Mouse (Mus musculus) C2C12 (cell line): ENCODE data around the gene Hsf4. TPM values are rescaled to one million over a fixed set of nuclear protein-coding genes. Genes with fewer than 3 reads are reported as not detected.

Experiments
- H3K27me3 ChIP-seq: one replicate; pipeline ENCODE4 v1.6.1; 2011; ENCODE audit not compliant: control insufficient read depth, insufficient read depth, insufficient read length
- H3K36me3 ChIP-seq: one replicate; pipeline ENCODE4 v1.6.1; 2011; ENCODE audit not compliant: control insufficient read depth, insufficient read depth
- H3K4me3 ChIP-seq: one replicate; pipeline ENCODE4 v1.5.1; 2011; ENCODE audit warnings: mild to moderate bottlenecking, control low read depth; ENCODE audit not compliant: poor library complexity, insufficient read depth, severe bottlenecking
- H3K79me2 ChIP-seq: one replicate; pipeline ENCODE4 v1.6.1; 2011; ENCODE audit not compliant: control insufficient read depth, insufficient read depth
- H3K79me3 ChIP-seq: one replicate; pipeline ENCODE4 v1.6.1; 2011; ENCODE audit warnings: low read depth, control low read depth
- H3ac ChIP-seq: one replicate; pipeline ENCODE3; 2011; ENCODE audit warnings: low read depth; ENCODE audit not compliant: control insufficient read depth, insufficient read length
- CEBPB ChIP-seq: IDR thresholded peaks from one replicate; pipeline ENCODE4 v1.6.1; 2011; ENCODE audit warnings: low read depth, mild to moderate bottlenecking, control low read depth, moderate library complexity
- CTCF ChIP-seq: IDR thresholded peaks from one replicate; pipeline ENCODE4 v1.5.1; 2011; ENCODE audit not compliant: control insufficient read depth, insufficient read depth, insufficient read length
- FOSL1 ChIP-seq: IDR thresholded peaks from one replicate; pipeline ENCODE4 v1.8.0; 2011; ENCODE audit warnings: mild to moderate bottlenecking, low read length; ENCODE audit not compliant: poor library complexity, insufficient read depth, severe bottlenecking
- MAX ChIP-seq: IDR thresholded peaks from one replicate; pipeline ENCODE4 v1.6.1; 2011; ENCODE audit warnings: mild to moderate bottlenecking, control low read depth
- MYOD1 ChIP-seq: IDR thresholded peaks from one replicate; pipeline ENCODE4 v1.6.1; 2011; ENCODE audit warnings: low read depth; ENCODE audit not compliant: control insufficient read depth, insufficient read length
- MYOG ChIP-seq: IDR thresholded peaks from one replicate; pipeline ENCODE4 v1.6.1; 2011; ENCODE audit not compliant: control insufficient read depth, insufficient read length; ENCODE audit errors: extremely low read depth
- USF1 ChIP-seq: IDR thresholded peaks from one replicate; pipeline ENCODE4 v1.6.1; 2011; ENCODE audit warnings: low read depth, mild to moderate bottlenecking, control low read depth, moderate library complexity
- polyA plus RNA-seq: library from polyadenylated mRNA; unstranded; fragments of >200 nt; fragmentation: generic; extraction: Trizol; gene quantifications from one replicate; pipeline ENCODE4 v1.2.1, GENCODE M21; 2012; ENCODE audit warnings: missing spikeins

The Hsf4 gene
- polyA plus RNA-seq, 1 experiment, result 3.4 TPM

- peaks cover 20% of the 10 kb centered on the region for H3K79me2 ChIP-seq
- peaks cover 7% of the 10 kb centered on the region for H3K79me3 ChIP-seq
- TF ChIP-seq CEBPB, result no peak
- TF ChIP-seq MYOD1, result no peak
- TF ChIP-seq MAX, result no peak
- no peak for TF ChIP-seq MYOG
- no peak for TF ChIP-seq FOSL1
- TF ChIP-seq USF1, result no peak
- TF ChIP-seq CTCF, result no peak
- H3ac ChIP-seq, result no peak overlapping the region
- no peaks in the 10 kb centered on the region for H3K36me3 ChIP-seq
- no peak overlapping the region for H3K4me3 ChIP-seq
- no peaks in the 10 kb centered on the region for H3K27me3 ChIP-seq
Observed at GRCm38 (mm10) chr8:105292471-105292870, 22.9 kb downstream of the Hsf4 start.

- H3K79me3 ChIP-seq, result peaks cover 8% of the 10 kb centered on the region
- H3ac ChIP-seq, result no peak overlapping the region
- H3K36me3 ChIP-seq, result no peaks in the 10 kb centered on the region
- TF ChIP-seq MYOG, result no peak
- no peak for TF ChIP-seq CEBPB
- TF ChIP-seq CTCF, result no peak
- no peak for TF ChIP-seq MAX
- TF ChIP-seq USF1, result no peak
- TF ChIP-seq MYOD1, result no peak
- H3K27me3 ChIP-seq, result no peaks in the 10 kb centered on the region
- no peak overlapping the region for H3K4me3 ChIP-seq
- H3K79me2 ChIP-seq, result peaks cover 20% of the 10 kb centered on the region
Observed at GRCm38 (mm10) chr8:105293405-105293804, 23.8 kb downstream of the Hsf4 start.

GRCm38 (mm10) chr8:105294776-105295175 is 25.2 kb downstream of the Hsf4 start:
- peaks cover 12% of the 10 kb centered on the region for H3K36me3 ChIP-seq
- peaks cover 21% of the 10 kb centered on the region for H3K79me3 ChIP-seq
- no peak overlapping the region for H3ac ChIP-seq
- no peak overlapping the region for H3K4me3 ChIP-seq
- H3K27me3 ChIP-seq, result no peaks in the 10 kb centered on the region
- H3K79me2 ChIP-seq, result peaks cover 29% of the 10 kb centered on the region
- TF ChIP-seq MYOG, result no peak
- TF ChIP-seq CTCF, result no peak
- TF ChIP-seq CEBPB, result no peak
- no peak for TF ChIP-seq MYOD1
- no peak for TF ChIP-seq USF1
- no peak for TF ChIP-seq FOSL1
- TF ChIP-seq MAX, result no peak

GRCm38 (mm10) chr8:105295256-105295655 is 25.7 kb downstream of the Hsf4 start:
- peaks cover 23% of the 10 kb centered on the region for H3K79me3 ChIP-seq
- TF ChIP-seq CTCF, result no peak
- no peak for TF ChIP-seq USF1
- TF ChIP-seq MAX, result no peak
- TF ChIP-seq FOSL1, result no peak
- no peak for TF ChIP-seq CEBPB
- TF ChIP-seq MYOD1, result no peak
- no peak for TF ChIP-seq MYOG
- no peak overlapping the region for H3K4me3 ChIP-seq
- peaks cover 17% of the 10 kb centered on the region for H3K36me3 ChIP-seq
- H3K27me3 ChIP-seq, result no peaks in the 10 kb centered on the region
- peaks cover 33% of the 10 kb centered on the region for H3K79me2 ChIP-seq
- no peak overlapping the region for H3ac ChIP-seq

GRCm38 (mm10) chr8:105295895-105296573 is 26.4 kb downstream of the Hsf4 start, which contains the start of gene Exoc3l:
Gene Exoc3l, minus strand, starts transcription at chr8:105296101.
- peaks cover 41% of the 10 kb centered on the region for H3K79me2 ChIP-seq
- peak within 1 kb of the TSS; percentile 97 for H3K4me3 ChIP-seq
- TF ChIP-seq FOSL1, result no peak
- no peak for TF ChIP-seq CEBPB
- no peak for TF ChIP-seq MYOG
- TF ChIP-seq MYOD1, result no peak
- no peak for TF ChIP-seq CTCF
- no peak for TF ChIP-seq USF1
- no peak for TF ChIP-seq MAX
- H3K36me3 ChIP-seq, result peaks cover 25% of the 10 kb centered on the region
- no peak within 1 kb of the TSS for H3ac ChIP-seq
- H3K27me3 ChIP-seq, result no peaks in the 10 kb centered on the region
- H3K79me3 ChIP-seq, result peaks cover 25% of the 10 kb centered on the region
